Mouse (Mus musculus) effector memory CD4-positive, alpha-beta T cell, adult 7 months (primary cell): Measurements from ENCODE around the gene Yipf6. TPM values are rescaled to one million over a fixed set of nuclear protein-coding genes. Genes with fewer than 3 reads are reported as not detected.

Experiments
- polyA plus RNA-seq: library from polyadenylated mRNA; unstranded; fragments of 100-300 nt; shearing (Covaris generic); gene quantifications from one replicate; pipeline ENCODE4 v1.2.1, GENCODE M21; 2017

Gene Yipf6
- 40.1 TPM for polyA plus RNA-seq

GRCm38 (mm10) chrX:98936101-98936500 is at the start of gene Yipf6:
Gene Yipf6, plus strand, starts transcription at chrX:98936316.

DNA sequence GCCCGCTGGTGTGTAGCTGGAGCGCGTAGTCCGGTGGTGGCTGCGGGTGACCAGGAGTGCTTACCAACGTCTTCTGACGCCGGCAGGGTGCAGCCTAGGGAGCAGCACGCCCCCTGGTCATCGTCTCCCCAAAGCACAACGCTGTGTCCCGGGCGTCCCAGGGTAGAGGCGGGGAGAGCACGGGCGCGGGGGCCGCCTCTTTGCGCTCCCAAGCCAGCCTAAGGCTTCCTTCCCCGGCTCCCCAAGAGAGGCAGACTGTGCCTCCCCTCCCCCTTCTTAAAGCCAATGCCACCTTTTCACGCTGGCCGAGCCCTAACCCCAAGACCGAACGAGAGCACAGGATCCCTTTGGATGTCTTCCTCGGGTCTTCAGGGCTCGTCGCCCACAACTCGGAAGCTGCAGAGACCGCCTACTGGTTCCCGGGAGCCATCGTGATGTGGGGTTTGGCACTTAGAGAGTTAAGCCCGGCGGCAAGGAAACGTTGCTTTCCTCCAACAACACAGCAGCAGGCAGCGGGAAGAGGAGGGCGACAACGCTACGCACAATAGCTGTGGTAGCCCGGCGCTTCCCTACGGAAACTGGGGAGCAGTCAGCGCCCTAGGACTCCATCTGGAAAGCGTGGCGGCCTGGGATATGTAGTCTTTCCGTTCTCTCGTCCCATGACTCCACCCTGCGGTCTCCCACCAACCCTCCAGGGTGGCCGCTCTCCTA is 45.6 kb upstream of the Yipf6 start, which contains the start of gene Ophn1:
Gene Ophn1, minus strand, starts transcription at position 620 of the 711 bp plus-strand sequence.

Other genes starting within 250 kb of the Yipf6 start
- gene Ophn1, start 45.3 kb upstream of the Yipf6 start, polyA plus RNA-seq = not detected
- 0.35 TPM for gene Stard8, start 66.9 kb downstream of the Yipf6 start, polyA plus RNA-seq
- 2.6 TPM for gene Efnb1, start 199.8 kb downstream of the Yipf6 start, polyA plus RNA-seq